Mouse (Mus musculus): ENCODE data around the gene Rcan1.

Gene Rcan1

DNA sequence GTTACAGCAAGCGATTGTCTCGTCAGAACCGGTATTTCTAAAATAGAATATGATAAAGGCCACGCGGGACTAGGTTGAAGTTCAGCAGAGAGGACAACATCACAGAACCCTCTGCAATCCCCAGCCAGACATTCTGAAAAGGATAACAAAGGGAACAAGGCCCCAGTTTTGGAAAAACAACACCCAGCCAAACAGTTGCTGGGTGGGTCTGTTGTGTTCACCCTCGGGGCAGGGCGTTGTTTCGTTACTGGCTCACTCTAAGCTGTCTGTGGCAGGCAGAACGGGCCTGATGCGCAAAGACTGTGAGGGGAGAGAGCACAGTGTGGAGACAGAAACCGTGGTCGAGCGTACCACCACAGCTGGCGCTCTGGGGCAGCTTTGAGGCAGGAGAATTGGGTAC is 2.2 kb downstream of the Rcan1 start:
- no peak for DNase-seq (ENCODE audit: low spot score in 2 of 2)

DNA sequence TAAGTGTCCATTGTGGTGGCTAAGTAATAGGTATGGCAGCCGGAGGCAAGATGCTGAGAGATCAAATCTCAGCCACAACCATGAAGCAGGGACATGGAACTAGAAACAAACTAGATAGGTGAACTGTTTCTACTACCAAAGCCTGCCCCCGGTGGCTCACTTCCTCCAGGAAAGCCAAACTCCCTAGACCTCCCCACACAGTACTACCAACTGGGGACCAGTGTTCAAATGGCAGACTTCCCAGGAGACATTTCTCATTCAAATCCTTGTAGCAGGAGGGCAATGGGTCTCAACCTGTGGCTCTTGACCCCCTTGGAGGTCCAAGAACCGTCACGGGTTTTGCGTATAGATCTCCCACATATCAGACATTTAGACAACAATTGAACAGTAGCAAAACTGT is 3.6 kb downstream of the Rcan1 start:
- no peak for DNase-seq (ENCODE audit: low spot score in 2 of 2)

DNA sequence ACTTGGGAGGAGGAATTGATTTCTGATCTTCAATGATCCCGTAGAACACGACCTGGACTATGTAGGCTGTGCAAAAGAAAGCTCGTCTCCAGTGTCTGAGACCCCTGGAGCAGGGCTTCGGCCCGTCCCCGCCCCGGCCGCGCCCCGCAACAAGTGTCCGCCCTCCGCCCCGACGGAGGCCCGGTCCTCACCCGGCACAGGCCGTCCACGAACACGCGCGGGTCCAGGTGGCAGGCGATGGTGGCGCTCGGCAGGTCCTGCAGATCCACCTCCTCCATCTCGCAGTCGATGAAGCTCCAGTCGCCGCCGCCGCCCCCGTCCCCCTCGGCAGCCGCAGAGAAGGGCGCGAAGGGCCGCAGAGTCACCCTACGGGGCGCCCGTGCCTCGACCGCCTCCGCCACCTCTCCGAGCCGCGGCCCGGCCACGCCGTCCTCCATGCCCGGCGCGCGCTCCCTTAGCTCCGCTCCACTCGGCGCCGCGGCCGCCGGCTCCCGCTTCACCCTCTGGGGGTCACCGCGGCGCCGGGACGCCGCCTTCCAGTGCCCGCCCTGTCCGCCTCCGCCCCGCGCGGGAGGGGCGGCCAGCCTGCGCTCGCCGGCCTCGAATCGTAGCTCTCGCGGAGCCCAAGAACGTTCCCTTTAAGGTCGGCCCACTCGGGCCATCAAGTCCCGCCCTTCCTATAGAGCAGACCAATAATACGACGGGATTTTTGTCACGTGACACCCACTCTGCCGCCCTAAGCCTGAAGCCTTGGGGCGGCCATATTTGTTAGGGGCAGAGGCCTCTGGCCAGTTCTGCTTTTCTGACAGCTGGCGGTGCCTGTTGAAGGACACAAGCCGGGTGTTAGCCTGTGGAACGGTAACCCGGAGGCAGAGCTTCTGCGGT is 4.8 kb downstream of the Rcan1 start:
- peak; percentile 99 for DNase-seq (ENCODE audit: low spot score in 2 of 2)

DNA sequence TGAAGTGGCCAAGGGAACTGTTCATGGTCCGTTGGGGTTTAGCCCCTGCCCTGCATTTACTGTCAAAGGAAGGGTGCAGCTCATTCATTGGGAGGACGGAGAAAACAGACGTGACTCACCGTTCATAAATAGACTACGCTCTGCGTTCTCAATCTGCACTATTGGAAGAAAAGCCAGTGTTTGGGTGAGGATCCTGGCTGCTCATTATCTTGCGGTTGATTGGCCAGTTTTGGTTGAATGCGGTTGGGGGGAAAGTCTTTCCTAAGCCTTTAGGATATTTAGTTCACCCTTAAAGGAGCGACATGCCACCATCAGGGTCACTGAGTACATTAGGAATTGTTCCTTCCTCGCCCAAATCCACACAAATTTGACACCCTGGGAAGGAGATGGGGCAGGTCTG is 5.4 kb downstream of the Rcan1 start:
- no peak for DNase-seq (ENCODE audit: low spot score in 2 of 2)

DNA sequence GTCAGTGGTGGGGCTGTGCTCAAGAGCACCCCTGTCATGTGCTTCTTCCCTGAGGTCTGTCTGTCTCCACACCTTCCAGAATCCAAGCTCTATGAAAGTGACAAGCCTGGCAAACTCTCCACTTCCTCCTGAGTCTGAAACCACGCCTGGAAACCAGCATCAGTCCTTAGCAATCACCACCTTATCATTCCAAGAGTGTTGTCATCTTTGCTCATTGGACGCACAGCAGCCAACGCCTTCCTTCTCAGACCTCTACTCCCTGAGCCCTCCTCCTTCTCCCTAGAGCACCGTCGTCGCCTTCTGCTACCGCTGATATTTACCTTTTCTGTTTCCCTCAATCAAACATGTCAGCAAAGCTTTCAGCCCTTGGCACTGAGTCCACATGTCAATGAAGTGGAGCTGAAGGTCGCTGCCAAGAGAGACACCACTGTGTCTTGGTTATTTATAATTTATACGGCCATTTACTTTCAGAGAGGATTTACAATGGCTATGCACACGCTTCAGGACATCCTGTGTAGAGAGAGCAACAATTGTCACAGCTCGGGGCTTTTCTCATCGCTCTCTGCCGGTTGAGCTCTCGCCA is 6.2 kb downstream of the Rcan1 start:
- DNase-seq (ENCODE audit: low spot score in 2 of 2), result no peak

DNA sequence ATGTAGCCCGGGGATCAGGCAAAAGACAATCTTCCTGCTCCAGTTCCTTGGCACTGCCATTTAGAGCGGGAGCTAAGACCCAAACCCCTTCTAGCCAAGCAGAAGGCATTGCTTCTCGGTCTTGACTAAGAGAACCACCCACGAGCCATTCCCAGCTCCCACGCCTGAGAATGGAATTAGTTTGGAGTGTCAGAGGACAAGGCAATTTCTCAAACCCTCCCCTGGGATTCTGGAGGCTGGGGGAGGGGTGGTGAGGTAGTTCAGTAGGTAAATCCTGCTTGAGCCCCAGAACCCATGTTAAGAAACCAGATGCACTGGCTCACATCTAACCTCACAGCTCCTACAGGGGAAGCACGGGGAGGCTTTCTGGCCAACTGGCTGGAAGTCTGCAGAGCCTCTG is 9.3 kb downstream of the Rcan1 start:
- DNase-seq (ENCODE audit: low spot score in 2 of 2), result no peak

DNA sequence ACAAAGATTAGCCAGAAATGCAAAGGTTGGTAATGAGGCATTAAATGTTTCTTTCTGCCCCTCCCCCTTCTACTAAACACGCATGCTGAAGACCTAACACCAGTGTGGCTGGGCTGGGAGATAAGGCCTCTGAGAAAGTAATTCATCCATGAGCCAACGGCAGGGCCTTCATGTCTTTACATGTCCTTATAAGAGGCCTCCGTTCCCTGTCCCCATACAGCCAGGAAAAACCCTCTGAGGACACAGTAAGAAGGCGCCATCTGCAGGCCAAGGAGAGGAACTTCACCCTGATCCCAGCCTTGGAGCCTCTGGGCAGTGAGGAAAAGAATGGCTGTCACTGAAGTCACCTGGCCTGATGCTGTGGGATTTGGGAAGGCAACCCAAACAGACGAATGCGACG is 13.1 kb downstream of the Rcan1 start:
- DNase-seq (ENCODE audit: low spot score in 2 of 2), result peak; percentile 42 to 48

DNA sequence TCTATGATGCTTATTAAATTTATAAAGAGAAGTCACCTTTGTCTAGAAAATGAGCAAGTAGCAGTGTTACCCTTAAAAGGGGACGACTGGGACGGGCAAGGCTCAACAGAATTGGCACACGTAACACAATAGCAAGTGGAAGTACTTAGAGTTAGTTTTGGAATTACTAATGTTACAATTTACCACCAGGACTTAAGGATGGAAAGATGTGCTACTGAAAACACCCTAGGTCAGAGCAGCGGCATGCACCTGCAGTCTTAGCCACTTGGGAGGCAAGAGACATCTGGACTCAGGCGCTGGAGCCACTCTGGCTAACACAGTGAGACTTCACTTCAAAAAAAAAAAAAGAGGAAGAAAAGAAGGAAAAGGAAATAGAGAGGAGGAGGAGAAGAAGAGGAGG is 14.7 kb downstream of the Rcan1 start:
- no peak for DNase-seq (ENCODE audit: low spot score in 2 of 2)

DNA sequence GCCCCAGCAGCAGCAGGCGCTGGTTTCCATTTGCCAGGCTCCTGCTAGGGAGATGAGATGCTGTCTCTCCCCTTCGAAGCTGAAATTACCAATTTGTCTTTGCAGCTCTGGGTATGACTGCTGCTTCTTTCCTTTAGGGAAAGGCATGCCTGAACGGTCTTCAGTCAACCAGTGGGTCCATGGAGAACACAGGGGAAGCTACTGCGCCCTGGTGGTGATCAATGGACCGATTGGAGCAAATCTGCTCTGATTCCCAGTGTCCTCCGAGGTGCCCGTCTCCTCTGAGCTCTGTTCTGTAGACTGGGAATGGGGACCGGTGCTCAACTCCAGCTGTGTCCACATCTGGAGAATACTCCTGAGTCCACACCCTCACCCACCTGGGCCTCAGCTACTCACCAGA is 15.2 kb downstream of the Rcan1 start:
- DNase-seq (ENCODE audit: low spot score in 2 of 2), result no peak

DNA sequence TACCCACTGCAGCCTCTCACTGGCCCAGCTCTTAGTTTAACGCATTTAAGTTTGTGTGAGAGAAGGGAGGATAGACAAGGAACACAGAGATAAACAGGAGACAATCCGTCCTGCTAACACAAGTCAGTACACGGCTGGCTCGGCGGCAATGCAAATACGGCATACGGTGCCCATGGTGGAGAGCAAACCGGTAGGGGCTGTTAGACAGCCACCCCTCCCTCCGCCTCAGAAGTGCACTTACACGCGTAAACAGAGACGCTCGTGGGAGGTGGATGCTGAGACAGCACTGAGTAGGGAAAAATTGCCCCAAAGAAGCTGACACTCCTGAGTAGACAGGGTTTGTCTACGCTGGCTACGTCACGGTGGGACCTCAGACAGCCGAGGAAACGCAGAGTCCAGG is 16.2 kb downstream of the Rcan1 start:
- no peak for DNase-seq (ENCODE audit: low spot score in 2 of 2)

DNA sequence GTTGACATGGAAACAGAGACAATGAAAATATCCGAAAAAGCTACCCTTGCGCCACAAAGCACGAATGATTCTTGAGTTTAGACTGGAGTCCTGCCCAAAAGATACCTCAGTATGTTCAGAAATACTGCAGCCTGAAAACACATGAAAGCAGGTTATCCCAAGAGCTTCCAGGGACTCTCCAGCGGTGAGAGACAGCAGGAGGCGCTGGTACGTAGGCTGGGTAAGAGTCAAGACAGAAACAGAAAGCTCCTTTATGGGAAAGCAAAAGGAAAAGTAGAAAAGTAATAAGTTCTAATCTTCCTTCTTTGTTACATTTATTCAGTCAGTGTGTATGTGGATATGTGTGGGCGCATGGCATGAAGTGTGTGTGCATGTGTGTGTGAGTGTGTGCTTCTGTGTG is 16.7 kb downstream of the Rcan1 start:
- no peak for DNase-seq (ENCODE audit: low spot score in 2 of 2)

DNA sequence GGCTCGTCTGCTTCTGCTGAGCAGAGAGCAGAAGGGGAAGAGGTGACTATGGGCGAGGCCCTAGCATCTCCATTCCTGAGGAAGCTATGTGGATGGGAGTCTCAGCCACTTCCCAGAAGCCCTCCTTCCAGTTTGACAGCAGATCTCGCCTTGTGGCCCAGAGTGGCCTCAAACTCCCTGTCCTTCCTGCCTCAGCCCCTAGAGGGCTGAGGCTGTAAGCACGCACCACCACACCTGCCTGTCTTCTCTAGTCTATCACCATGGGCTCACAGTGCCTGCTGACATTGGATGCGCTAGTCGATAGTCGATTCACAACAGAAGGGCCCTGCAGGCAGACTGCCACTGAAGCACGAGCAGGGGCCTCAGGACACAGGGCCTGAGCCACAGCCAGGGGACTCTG is 18.1 kb downstream of the Rcan1 start:
- no peak for DNase-seq (ENCODE audit: low spot score in 2 of 2)

DNA sequence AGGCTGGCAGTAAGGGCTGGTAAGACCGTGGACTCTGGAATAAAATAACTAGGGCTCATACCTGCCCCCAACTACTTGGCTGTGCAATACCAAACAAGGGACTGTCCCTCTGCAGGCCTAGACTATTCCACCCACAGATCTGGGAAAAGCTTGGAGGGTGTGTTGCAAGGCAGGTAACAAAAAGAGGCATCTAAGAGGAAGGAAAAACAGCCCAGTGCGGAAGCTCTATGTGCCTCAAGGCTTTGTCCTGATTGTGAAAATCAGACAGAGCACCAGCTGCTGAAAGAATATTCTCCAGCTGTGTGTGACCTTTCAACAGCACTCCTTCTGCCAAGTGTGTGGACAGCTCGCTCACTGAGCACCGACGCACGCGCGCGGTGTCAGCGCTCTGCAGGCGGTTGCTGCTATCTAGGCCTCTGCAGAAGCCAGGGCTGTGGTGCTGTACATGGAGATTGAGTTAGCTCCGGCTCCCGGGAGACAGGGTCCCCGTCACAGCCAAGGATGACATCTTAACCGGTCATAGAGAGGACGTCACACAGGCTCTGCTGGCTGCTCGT is 19.1 kb downstream of the Rcan1 start:
- DNase-seq (ENCODE audit: low spot score in 2 of 2), result peak; percentile 61 to 73

DNA sequence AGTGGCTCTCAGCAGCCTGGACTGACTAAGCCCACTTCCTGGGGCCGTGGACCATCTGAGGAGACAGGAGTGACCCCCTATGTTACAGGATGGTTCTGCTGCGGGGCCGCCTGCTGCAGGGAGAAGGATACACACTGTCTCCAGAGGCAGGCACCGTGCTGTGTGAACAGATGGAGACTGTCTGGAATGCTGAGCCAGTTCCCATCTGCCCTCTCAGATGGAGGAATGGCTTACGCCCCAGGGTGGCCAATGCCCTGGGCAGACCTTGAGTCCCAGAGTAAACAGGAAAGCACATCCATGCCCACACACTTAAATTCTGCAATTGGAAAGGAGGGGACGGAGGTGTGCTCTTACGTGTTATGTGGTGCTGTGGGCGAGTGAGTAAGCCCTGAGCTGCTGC is 20.3 kb downstream of the Rcan1 start:
- no peak for DNase-seq (ENCODE audit: low spot score in 2 of 2)

DNA sequence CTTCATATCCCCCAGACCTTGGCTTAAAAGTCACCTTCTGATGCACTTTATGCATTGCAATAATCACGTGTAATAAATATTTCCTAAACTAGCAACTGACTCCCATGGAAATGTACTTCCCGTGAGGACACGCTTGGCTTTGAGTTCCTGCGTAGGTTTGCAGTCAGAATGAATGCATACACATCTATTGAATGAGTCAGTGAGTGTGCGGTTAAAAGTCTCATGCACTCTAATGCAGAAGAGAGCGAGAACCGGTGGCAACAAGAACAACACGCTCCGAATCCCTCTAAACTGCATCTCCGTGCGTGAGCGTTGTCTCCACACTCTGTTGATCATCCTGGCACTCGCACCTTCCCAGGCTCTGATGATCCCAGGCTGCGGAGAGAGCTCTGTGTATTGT is 21.6 kb downstream of the Rcan1 start:
- no peak for DNase-seq (ENCODE audit: low spot score in 2 of 2)

DNA sequence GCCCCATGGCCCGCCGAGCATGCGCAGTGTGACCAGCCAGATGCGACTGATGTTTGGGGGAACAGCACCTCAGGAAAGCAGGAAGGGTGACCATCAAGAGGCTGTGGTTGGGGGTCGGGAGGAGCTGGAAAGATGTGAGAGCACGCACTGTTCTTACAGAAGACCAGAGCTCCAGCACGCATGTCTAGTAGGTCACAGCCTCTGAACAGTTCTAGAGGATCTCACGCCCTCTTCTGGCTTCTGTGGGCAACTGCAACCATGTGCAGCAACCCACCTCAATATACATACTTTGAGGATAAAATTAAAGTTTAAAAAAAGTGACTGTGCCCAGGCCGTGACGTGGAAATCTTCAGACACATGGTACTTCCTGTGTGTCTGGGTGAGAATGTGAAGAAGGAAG is 25.3 kb downstream of the Rcan1 start:
- DNase-seq (ENCODE audit: low spot score in 2 of 2), result no peak

DNA sequence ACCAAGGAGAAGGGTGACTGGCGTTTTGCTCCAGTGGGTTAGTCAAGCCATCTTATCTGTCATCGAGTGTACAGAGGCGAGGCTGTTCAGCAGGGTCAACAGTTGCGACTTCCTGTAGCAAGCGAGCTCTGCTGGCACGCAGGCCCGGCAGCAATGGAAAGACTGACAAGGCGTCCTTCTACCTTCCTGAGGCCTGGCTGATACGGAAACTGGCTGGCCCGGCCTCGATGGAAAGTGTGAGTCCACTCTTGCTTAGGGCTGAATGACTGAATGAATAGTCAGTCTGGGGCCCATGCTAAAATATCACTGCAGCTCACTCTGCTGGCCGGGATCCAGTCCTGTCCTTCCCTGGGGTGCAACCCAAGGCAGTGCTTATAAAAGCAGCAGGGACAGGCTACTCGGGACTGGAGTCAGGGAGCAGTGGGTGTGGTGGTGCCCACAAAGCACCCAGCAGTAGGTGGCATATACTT is 27.0 kb downstream of the Rcan1 start:
- peak; percentile 78 to 81 for DNase-seq (ENCODE audit: low spot score in 2 of 2)

DNA sequence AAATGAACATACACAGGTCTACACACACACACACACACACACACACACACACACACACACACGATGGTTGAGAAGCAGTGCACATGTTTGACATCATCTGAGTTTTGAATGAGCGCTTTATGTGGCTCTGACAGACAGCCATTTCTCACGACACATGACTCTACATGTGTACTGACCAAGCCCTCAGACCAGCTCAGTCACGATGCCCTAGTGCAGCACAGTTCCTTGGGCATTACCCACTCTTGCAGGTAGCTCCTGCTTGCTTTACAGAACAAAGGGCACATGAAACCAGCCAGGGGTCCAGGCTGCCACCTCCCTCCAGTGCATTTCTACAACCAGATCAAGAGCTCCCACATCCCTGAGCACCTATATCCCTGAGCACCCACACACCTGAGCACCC is 27.7 kb downstream of the Rcan1 start:
- no peak for DNase-seq (ENCODE audit: low spot score in 2 of 2)

DNA sequence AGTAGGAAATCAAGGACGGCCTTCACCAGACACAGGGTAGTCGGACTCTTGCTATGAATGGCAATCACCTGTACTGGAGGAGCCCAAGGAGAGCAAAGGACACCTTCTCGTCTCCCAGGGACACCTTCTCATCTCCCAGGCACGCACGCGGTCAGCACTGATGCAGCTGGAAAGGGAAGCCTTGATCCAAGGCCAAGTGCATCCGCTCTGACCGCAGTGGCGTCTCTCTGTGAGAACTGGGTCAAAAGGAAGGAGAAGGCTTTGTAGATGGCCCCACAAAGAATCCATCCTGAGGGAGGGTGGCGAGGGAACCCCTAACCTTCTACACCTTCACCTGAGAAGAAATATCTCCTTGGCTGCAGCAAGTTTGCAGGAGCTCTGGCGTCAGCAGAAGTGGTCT is 28.5 kb downstream of the Rcan1 start:
- no peak for DNase-seq (ENCODE audit: low spot score in 2 of 2)

DNA sequence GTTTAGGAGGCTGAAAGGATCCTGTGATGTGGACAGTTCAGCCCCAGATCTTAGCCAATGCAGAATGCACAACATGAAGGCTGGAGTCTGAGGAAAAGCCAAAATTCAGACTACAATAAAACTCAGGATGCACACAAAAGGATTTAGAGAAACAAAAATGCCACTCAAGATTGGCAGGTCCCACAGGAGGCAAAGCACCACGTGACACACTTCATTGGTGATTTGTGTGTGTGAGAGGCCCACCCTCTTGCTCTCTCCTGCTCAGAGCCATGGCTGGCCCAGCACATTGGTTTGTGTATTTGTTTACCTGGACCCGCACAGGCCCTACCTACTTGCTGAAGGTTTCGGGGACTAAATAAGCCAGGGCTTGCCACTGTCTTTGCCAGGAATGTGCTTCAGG is 29.5 kb downstream of the Rcan1 start:
- no peak for DNase-seq (ENCODE audit: low spot score in 2 of 2)

DNA sequence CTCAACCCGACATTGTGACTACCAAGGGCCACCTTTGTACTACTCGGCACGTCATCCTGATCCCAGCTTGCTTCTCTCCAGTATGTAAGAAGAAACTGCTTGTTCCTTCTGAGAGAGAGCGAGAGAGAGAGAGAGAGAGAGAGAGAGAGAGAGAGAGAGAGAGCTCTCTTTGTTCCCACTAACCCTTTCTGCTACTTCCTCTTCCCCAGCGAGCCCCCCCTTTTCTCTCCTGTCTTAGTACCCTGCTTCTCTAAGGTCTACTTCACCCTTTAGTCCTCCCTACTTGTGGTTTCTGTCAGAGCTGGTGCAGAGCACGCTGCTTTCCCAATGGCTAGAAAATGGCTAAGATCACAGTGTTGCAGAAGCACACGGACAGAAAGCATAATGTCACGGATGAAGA is 30.4 kb downstream of the Rcan1 start:
- DNase-seq (ENCODE audit: low spot score in 2 of 2), result no peak

DNA sequence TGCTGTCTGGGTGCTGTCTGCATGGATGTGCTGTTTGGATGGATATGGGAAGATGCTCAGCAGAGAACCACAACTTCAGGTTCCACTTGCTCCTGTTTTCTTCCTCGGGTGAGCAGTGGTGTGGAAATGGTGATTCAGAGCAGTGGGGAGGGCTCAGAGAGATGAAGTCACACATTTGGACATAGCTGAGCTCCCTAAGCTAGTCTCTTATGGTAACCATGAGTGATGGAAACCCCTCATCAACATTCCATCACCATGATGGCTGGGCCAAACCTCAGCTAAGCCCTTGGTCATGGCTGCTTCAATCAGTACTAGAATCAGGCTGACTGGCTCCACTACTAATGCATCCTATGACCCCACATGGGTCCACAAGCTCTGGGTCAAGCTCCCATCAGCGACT is 30.9 kb downstream of the Rcan1 start:
- DNase-seq (ENCODE audit: low spot score in 2 of 2), result no peak

DNA sequence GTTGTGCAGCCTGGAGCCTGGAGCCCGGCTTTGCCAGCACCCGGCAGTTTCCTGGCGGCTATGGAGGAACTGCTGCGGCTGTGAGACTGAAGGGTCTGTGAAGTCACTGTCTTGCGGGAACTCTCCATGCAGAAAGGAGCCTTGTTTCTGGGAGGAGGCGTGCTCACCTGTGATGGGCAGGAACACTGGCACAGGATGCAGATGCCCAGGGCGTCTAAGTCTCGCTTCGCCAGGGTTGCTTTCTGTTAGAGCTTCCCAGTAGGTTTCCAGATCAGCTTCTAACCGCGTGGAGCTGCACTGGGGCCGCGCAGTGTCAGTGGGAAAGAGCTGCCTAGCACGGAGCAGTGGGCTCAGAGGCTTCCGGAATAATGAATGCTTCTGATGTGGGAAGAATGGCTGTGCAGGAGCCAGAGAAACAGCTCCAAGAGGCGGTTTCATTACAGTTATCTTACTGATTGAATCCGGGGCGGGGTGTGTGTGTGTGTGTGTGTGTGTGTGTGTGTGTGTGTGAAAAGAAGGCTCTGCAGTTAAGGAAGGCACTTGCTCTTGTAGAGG is 35.2 kb downstream of the Rcan1 start:
- no peak for DNase-seq (ENCODE audit: low spot score in 2 of 2)
